21 mouse cellular contexts compared by ENCODE assay signal in the genomic region with DNA sequence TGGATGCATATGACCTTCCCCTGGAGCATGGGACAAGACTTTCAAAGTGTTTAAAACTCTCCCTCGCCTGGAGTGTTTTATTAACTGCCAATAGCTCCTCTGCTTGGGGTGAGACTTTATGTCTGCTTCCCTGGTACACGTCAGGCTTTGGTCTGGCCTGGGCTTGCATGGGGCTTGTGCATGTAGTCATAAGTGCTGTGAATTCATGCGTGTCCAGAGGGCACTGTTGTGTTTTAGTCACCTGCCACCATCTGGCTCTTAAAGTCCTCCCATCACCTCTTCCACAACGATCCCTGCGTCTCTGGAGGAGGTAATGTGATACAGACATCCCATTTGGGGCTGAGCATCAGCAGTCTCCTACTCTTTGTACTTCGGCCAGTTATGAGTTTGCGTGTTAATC. TPM values are rescaled to one million over a fixed set of nuclear protein-coding genes. Genes with fewer than 3 reads are reported as not detected.
DNase-seq lines count a peak whose midpoint lies in the region; ATAC-seq and TF ChIP-seq lines count a peak whose summit lies in the region.
"Had no signal": no experiment of that assay in that cellular context is flagged by ENCODE, and none has a peak within 500 bp of the region (broad histone marks: within the 10 kb centered on the region; RNA-seq: fewer than 3 reads in every experiment).

No protein-coding gene starts in this region.

- TF ChIP-seq EP300 in CH12.LX (IDR thresholded peaks at IDR 0.05; ENCODE audit: low read length), result no peak; the same call in 1 of the 2 replicates

- H3K9me3 ChIP-seq in kidney, postnatal 0 days (replicated peaks; ENCODE audit: low read length), result no peaks in the 10 kb centered on the region
- H3K9me3 ChIP-seq in CH12.LX (replicated peaks; ENCODE audit: low read length), result peaks cover 3% of the 10 kb centered on the region
- H3K9me3 ChIP-seq in intestine, embryonic 15.5 days, result no peaks in the 10 kb centered on the region
- H3K9me3 ChIP-seq: embryonic facial prominence, embryonic 10.5 days; embryonic facial prominence, embryonic 12.5 days; forebrain, embryonic 13.5 days; forebrain, embryonic 15.5 days had no signal

- TF ChIP-seq CTCF in kidney, postnatal 0 days (IDR thresholded peaks at IDR 0.05; ENCODE audit: low read depth), result no peak
- TF ChIP-seq CTCF in CH12.LX (conservative IDR thresholded peaks at IDR 0.05 in 1 of 2, IDR thresholded peaks at IDR 0.05 in 1 of 2; ENCODE audit: low read depth in 2 of 2, low read length in 2 of 2), result peak in 1 of 2 experiments; percentile 39; a peak in 2 of 4 replicates

- H3K27ac ChIP-seq in kidney, postnatal 0 days, result no peak overlapping the region
- H3K27ac ChIP-seq in CH12.LX (ENCODE audit: insufficient read depth, low read depth), result no peak overlapping the region
- no peak overlapping the region for H3K27ac ChIP-seq in intestine, embryonic 15.5 days
- H3K27ac ChIP-seq: embryonic facial prominence, embryonic 10.5 days; embryonic facial prominence, embryonic 12.5 days; forebrain, embryonic 13.5 days; forebrain, embryonic 15.5 days had no signal

- no peak for DNase-seq in kidney, postnatal 0 days (ENCODE audit: low spot score)
- DNase-seq in kidney, adult 11 months, result no peak
- DNase-seq in A20 (ENCODE audit: low read depth, low spot score) (peak; percentile 37), CH12.LX (ENCODE audit: extremely low read depth) (no peak)
- DNase-seq in adrenal gland, adult (ENCODE audit: inconsistent age in 2 of 2, low spot score in 1 of 2), result no peak
- DNase-seq: adrenal gland, adult 8-10 months; adrenal gland, postnatal 14 days; adrenal gland, postnatal 36 days; B cell, adult 2 months; cerebellum, adult 11-12 months; cerebellum, adult 2 months; cerebellum, adult 9-10 months; cerebellum, postnatal 10 days; cerebellum, postnatal 25 days; forebrain, postnatal 0 days had no signal

- no peaks in the 10 kb centered on the region for H3K4me1 ChIP-seq in kidney, postnatal 0 days (replicated peaks; ENCODE audit: insufficient read depth, low read length)
- peaks cover 15 to 29% of the 10 kb centered on the region in 2 experiments for H3K4me1 ChIP-seq in CH12.LX (ENCODE audit: control insufficient read depth in 1 of 2, insufficient read depth in 2 of 2)
- H3K4me1 ChIP-seq in intestine, embryonic 15.5 days (replicated peaks), result no peaks in the 10 kb centered on the region
- H3K4me1 ChIP-seq: embryonic facial prominence, embryonic 12.5 days; forebrain, embryonic 13.5 days; forebrain, embryonic 15.5 days had no signal

- no peak for TF ChIP-seq POLR2A in CH12.LX (IDR thresholded peaks at IDR 0.05; ENCODE audit: low read depth, low read length)

- H3K27me3 ChIP-seq in kidney, postnatal 0 days (ENCODE audit: insufficient read depth, low read length), result no peaks in the 10 kb centered on the region
- H3K27me3 ChIP-seq in CH12.LX (replicated peaks), result no peaks in the 10 kb centered on the region
- no peaks in the 10 kb centered on the region for H3K27me3 ChIP-seq in intestine, embryonic 15.5 days (replicated peaks)
- H3K27me3 ChIP-seq: embryonic facial prominence, embryonic 12.5 days; forebrain, embryonic 13.5 days; forebrain, embryonic 15.5 days had no signal

- H3K4me3 ChIP-seq in kidney, postnatal 0 days (replicated peaks; ENCODE audit: low read depth, low read length), result no peak overlapping the region
- no peak overlapping the region for H3K4me3 ChIP-seq in CH12.LX (replicated peaks in 1 of 3; ENCODE audit: low read depth in 2 of 3, low read length in 2 of 3, poor library complexity in 1 of 3)
- H3K4me3 ChIP-seq in intestine, embryonic 15.5 days (replicated peaks), result no peak overlapping the region
- H3K4me3 ChIP-seq: embryonic facial prominence, embryonic 10.5 days; embryonic facial prominence, embryonic 12.5 days; forebrain, embryonic 13.5 days; forebrain, embryonic 15.5 days had no signal

- peak; percentile 38 for TF ChIP-seq RAD21 in CH12.LX (IDR thresholded peaks at IDR 0.05; ENCODE audit: low read depth, low read length)

- no peak overlapping the region for H3K4me2 ChIP-seq in kidney, postnatal 0 days (ENCODE audit: low read length)
- no peak overlapping the region for H3K4me2 ChIP-seq in CH12.LX (ENCODE audit: insufficient read depth, low read depth, poor library complexity, severe bottlenecking)
- H3K4me2 ChIP-seq in intestine, embryonic 15.5 days (replicated peaks), result no peak overlapping the region
- H3K4me2 ChIP-seq: embryonic facial prominence, embryonic 12.5 days; forebrain, embryonic 13.5 days; forebrain, embryonic 15.5 days had no signal

- in situ Hi-C loops in CH12.LX (cut with MboI; ENCODE audit: low pct_ligation_motif_present, low pct_unique_long_range_greater_than_20kb, low sequenced_read_pairs), result no loop called here

- H3K9ac ChIP-seq in kidney, postnatal 0 days (ENCODE audit: low read depth, low read length), result no peak overlapping the region
- no peak overlapping the region for H3K9ac ChIP-seq in CH12.LX (ENCODE audit: insufficient read depth, low read depth)
- H3K9ac ChIP-seq in intestine, embryonic 15.5 days, result no peak overlapping the region
- H3K9ac ChIP-seq: embryonic facial prominence, embryonic 12.5 days; forebrain, embryonic 13.5 days; forebrain, embryonic 15.5 days; forebrain, postnatal 0 days had no signal

- no peaks in the 10 kb centered on the region for H3K36me3 ChIP-seq in kidney, postnatal 0 days (ENCODE audit: insufficient read depth, low read length)
- H3K36me3 ChIP-seq in CH12.LX (replicated peaks in 1 of 2; ENCODE audit: control insufficient read depth in 1 of 2, insufficient read depth in 1 of 2, low read length in 1 of 2), result no peaks in the 10 kb centered on the region
- no peaks in the 10 kb centered on the region for H3K36me3 ChIP-seq in intestine, embryonic 15.5 days
- H3K36me3 ChIP-seq: embryonic facial prominence, embryonic 10.5 days; embryonic facial prominence, embryonic 12.5 days; forebrain, embryonic 15.5 days had no signal

- dilution Hi-C loops in CH12.LX (cut with MboI; ENCODE audit: extremely low pct_ligation_motif_present, extremely low pct_unique_long_range_greater_than_20kb, low sequenced_read_pairs), result no loop called here

- 41% methylated on average over 7 of the region's 7 CpGs for WGBS in kidney, postnatal 0 days
- 76% methylated on average over 7 of the region's 7 CpGs for WGBS in intestine, embryonic 15.5 days

- no peaks in the 10 kb centered on the region for H3K79me2 ChIP-seq in CH12.LX (replicated peaks; ENCODE audit: control insufficient read depth, extremely low read depth, insufficient read depth, poor library complexity, severe bottlenecking)

- ATAC-seq in kidney, postnatal 0 days (replicated peaks; ENCODE audit: low FRiP score, low read depth), result 0 out of 2 replicates have a peak, but pooled peaks have one; percentile 10
- ATAC-seq in intestine, embryonic 15.5 days, result no peak
- ATAC-seq: CD4-positive, CD25-positive, alpha-beta regulatory T cell, adult 4 months; forebrain, embryonic 13.5 days; forebrain, embryonic 15.5 days; forebrain, postnatal 0 days had no signal

TF ChIP-seq in CH12.LX, 34 proteins besides CTCF, POLR2A, EP300 and RAD21:
- TF ChIP-seq POLR2AphosphoS2 (IDR thresholded peaks at IDR 0.05; ENCODE audit: low read depth, low read length), result no peak
- TF ChIP-seq MAX (IDR thresholded peaks at IDR 0.05; ENCODE audit: low read length), result no peak
- peak; percentile 43; the same call in 1 of the 2 replicates for TF ChIP-seq SMC3 (IDR thresholded peaks at IDR 0.05; ENCODE audit: low read depth, low read length)
- no peak for TF ChIP-seq ZMIZ1 (IDR thresholded peaks at IDR 0.05; ENCODE audit: low read depth, low read length)
- TF ChIP-seq NRF1 (IDR thresholded peaks at IDR 0.05; ENCODE audit: low read depth, low read length), result no peak
- no peak for TF ChIP-seq KAT2A (IDR thresholded peaks at IDR 0.05; ENCODE audit: insufficient replicate concordance, low read length)
- no peak for TF ChIP-seq UBTF (IDR thresholded peaks at IDR 0.05; ENCODE audit: low read depth, low read length)
- TF ChIP-seq NELFE (IDR thresholded peaks at IDR 0.05; ENCODE audit: low read depth, low read length), result no peak
- TF ChIP-seq SIN3A (IDR thresholded peaks at IDR 0.05; ENCODE audit: low read length), result 0 out of 2 replicates have a peak, but pooled peaks have one; percentile 23
- TF ChIP-seq BHLHE40 (IDR thresholded peaks at IDR 0.05; ENCODE audit: low read depth, low read length), result peak; percentile 87
- no peak for TF ChIP-seq JUND (conservative IDR thresholded peaks at IDR 0.05; ENCODE audit: low read depth, low read length)
- no peak for TF ChIP-seq GABPA (IDR thresholded peaks at IDR 0.05; ENCODE audit: insufficient replicate concordance, low read depth, low read length)
- TF ChIP-seq MXI1 (IDR thresholded peaks at IDR 0.05; ENCODE audit: low read depth, low read length), result no peak
- no peak for TF ChIP-seq TBP (conservative IDR thresholded peaks at IDR 0.05; ENCODE audit: low read depth, low read length)
- peak; percentile 53; the same call in 1 of the 2 replicates for TF ChIP-seq TCF12 (IDR thresholded peaks at IDR 0.05; ENCODE audit: low read depth, low read length)
- peak; percentile 25; the same call in 1 of the 2 replicates for TF ChIP-seq MYC (IDR thresholded peaks at IDR 0.05; ENCODE audit: low read depth, low read length)
- TF ChIP-seq IRF4 (IDR thresholded peaks at IDR 0.05; ENCODE audit: low read depth, low read length), result no peak
- 0 out of 2 replicates have a peak, but pooled peaks have one; percentile 8 for TF ChIP-seq MAZ (IDR thresholded peaks at IDR 0.05; ENCODE audit: low read depth, low read length)
- TF ChIP-seq JUN (IDR thresholded peaks at IDR 0.05; ENCODE audit: insufficient read depth, low read depth, low read length), result no peak
TF ChIP-seq in CH12.LX: peak in this region for 6.

RNA-seq across cellular contexts. Expression of gene Cyfip2, which starts 8.9 kb away (rescaled TPM):
- 17.4 and 19.2 TPM in 2 replicates for polyA plus RNA-seq in kidney, postnatal 0 days (2015; fragmentation: Nextera tagmentation; extraction: Ambion mirVana)
- total RNA-seq in CH12.LX (2012; rRNA removed) (77.6 and 97.6 TPM in 2 replicates), CH12.LX (2014; rRNA removed) (36.1 and 40.7 TPM in 2 replicates)
- polyA plus RNA-seq in CH12.LX (2012; ENCODE audit: insufficient read length, low read depth), result 161 and 194 TPM in 2 replicates
- polyA plus RNA-seq in intestine, embryonic 15.5 days (2015; fragmentation: Nextera tagmentation; extraction: Ambion mirVana), result 7.5 and 7.8 TPM in 2 replicates
